Comparison of ENCODE assay signal across 8 mouse cellular contexts in the genomic region with DNA sequence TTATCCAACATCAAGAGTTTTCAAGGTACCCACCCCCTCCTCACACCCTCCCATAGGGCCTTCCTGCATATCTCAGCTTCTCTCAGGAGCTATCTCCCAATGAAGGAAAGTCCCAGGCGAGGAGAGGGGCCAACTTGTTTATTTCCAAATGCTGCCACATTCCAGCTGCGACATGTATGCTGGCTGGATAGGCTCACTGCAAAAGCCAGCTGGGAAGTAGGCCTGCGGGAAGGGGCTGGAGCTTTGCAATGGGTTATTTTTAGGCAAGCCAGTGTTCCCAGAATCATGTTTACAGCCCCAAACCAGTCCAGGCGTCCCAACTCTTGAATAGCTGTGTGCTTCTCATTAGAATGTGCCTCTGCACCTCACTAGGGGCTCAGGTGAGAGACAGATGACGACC. TPM values are rescaled to one million over a fixed set of nuclear protein-coding genes. Genes with fewer than 3 reads are reported as not detected.
DNase-seq lines count a peak whose midpoint lies in the region.

No protein-coding gene starts in this region.

- 18% methylated on average over 5 of the region's 5 CpGs for WGBS in heart, embryonic 10.5 days

- DNase-seq in urinary bladder, postnatal 36 days (ENCODE audit: low spot score in 2 of 2): peak; percentile 37 to 54
- DNase-seq in urinary bladder, postnatal 10 days (ENCODE audit: low spot score): no peak
- DNase-seq in heart, embryonic 10.5 days (ENCODE audit: low spot score): no peak
- peak; percentile 45 for DNase-seq in kidney, adult 9 months
- peak; percentile 67 for DNase-seq in lung, postnatal 25 days (ENCODE audit: low spot score)
- no peak for DNase-seq in adrenal gland, postnatal 25 days
- no peak for DNase-seq in cerebellum, adult 8-10 months
- no peak for DNase-seq in ovary, adult 18-20 months (ENCODE audit: low spot score)

- H3K9me3 ChIP-seq in heart, embryonic 10.5 days: no peaks in the 10 kb centered on the region

- peak overlapping the region; percentile 84 for H3K27ac ChIP-seq in heart, embryonic 10.5 days

- peaks cover 75% of the 10 kb centered on the region for H3K4me1 ChIP-seq in heart, embryonic 10.5 days

- H3K4me3 ChIP-seq in heart, embryonic 10.5 days: no peak overlapping the region

- H3K36me3 ChIP-seq in heart, embryonic 10.5 days: no peaks in the 10 kb centered on the region

- no peaks in the 10 kb centered on the region for H3K27me3 ChIP-seq in heart, embryonic 10.5 days (ENCODE audit: insufficient read depth, poor library complexity, severe bottlenecking)

RNA-seq across cellular contexts. Expression of a gene that starts 51.5 kb away (rescaled TPM):
- polyA plus RNA-seq in heart, embryonic 10.5 days (2016; fragmentation: Nextera tagmentation; extraction: Ambion mirVana): 1.9 and 3.3 TPM in 2 replicates
- total RNA-seq in adrenal gland, postnatal 25 days (2021): 11.1 and 15.0 TPM in 2 replicates

Comparison
In these comparisons a context has a peak if more than half of its experiments do, and no peak if none do; other contexts are left out.
1. DNase-seq: peak in urinary bladder, postnatal 36 days (2 of 2), kidney, adult 9 months (single experiment) and lung, postnatal 25 days (single experiment); none in urinary bladder, postnatal 10 days (single experiment), heart, embryonic 10.5 days (single experiment), adrenal gland, postnatal 25 days (single experiment), cerebellum, adult 8-10 months (single experiment) and ovary, adult 18-20 months (single experiment).